Mouse (Mus musculus): ENCODE measurements at regions not wholly inside any gene's neighbourhood (a gene's known extent, or its start where the extent isn't known, plus 50 kb on each side); places are given as distances from the start of the nearest gene placed in this dataset.

- Histone ChIP-seq H3K36me3 (ENCODE audit: control insufficient read depth, insufficient read depth) (no peaks in the 10 kb centered on the region), H3K27me3 (ENCODE audit: control insufficient read depth, insufficient read depth, insufficient read length) (no peaks in the 10 kb centered on the region), H3ac (ENCODE audit: control insufficient read depth, insufficient read length) (no peak overlapping the region), H3K79me2 (ENCODE audit: control insufficient read depth, insufficient read depth) (no peaks in the 10 kb centered on the region), H3K4me2 (ENCODE audit: low read depth) (no peak overlapping the region), H3K4me3 (no peak overlapping the region)
- no peak for TF ChIP-seq SRF (IDR thresholded peaks at IDR 0.05; ENCODE audit: control insufficient read depth, insufficient read length, low read depth)
- no peak for TF ChIP-seq MYOG (IDR thresholded peaks at IDR 0.05; ENCODE audit: control insufficient read depth in 1 of 3, insufficient read depth in 1 of 3, insufficient read length in 2 of 3, low read depth in 2 of 3)
- no peak for TF ChIP-seq MYOD1 (IDR thresholded peaks at IDR 0.05; ENCODE audit: control insufficient read depth in 1 of 3, insufficient read length in 2 of 3, low read depth in 2 of 3)
- no peak for TF ChIP-seq TCF3 (IDR thresholded peaks at IDR 0.05; ENCODE audit: insufficient read length, low read depth)
- no peak for TF ChIP-seq E2F4 (IDR thresholded peaks at IDR 0.05; ENCODE audit: insufficient read depth)
- TF ChIP-seq CEBPB (IDR thresholded peaks at IDR 0.05; ENCODE audit: insufficient read depth, poor library complexity, severe bottlenecking) = no peak
- TF ChIP-seq POLR2AphosphoS2 (IDR thresholded peaks at IDR 0.05; ENCODE audit: insufficient read length, low read depth) = no peak
- no peak for TF ChIP-seq REST (IDR thresholded peaks at IDR 0.05; ENCODE audit: insufficient read depth, insufficient read length)
- no peak for TF ChIP-seq POLR2A (IDR thresholded peaks at IDR 0.05; ENCODE audit: insufficient read length, low read depth)
- TF ChIP-seq MAX (IDR thresholded peaks at IDR 0.05; ENCODE audit: low read depth) = no peak
- no peak for TF ChIP-seq USF1 (IDR thresholded peaks at IDR 0.05; ENCODE audit: low read depth)
- no peak for TF ChIP-seq TCF12 (IDR thresholded peaks at IDR 0.05; ENCODE audit: insufficient read depth, poor library complexity, severe bottlenecking)
These were observed 76.9 kb upstream of the Cpeb4 start for GRCm38 (mm10) chr11:31795084-31795483.

DNA sequence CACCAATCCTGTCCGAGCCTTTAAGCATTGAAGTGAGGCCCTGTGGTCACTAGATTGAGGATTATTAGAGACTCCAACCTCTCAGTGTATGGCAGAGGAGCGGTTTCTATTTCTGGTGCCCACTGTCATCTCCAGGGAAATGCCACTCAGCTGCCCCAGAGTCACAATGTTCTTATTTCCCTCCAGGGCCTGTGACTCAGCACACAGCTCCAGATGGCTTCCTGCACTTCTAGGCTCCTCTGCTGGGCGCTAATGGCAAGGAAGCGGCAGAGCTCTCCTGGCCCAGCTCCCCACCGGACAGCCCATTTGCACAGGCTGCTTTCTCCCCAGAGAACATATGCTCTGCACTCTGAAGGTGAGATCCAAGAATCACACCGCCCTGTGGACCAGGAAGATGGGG lies 75.8 kb upstream of the Cpeb4 start:
- Histone ChIP-seq H3K4me2 (ENCODE audit: low read depth) (peak overlapping the region; percentile 55), H3K4me3 (no peak overlapping the region), H3K36me3 (ENCODE audit: control insufficient read depth, insufficient read depth) (no peaks in the 10 kb centered on the region), H3K27me3 (ENCODE audit: control insufficient read depth, insufficient read depth, insufficient read length) (no peaks in the 10 kb centered on the region), H3K79me2 (ENCODE audit: control insufficient read depth, insufficient read depth) (no peaks in the 10 kb centered on the region), H3ac (ENCODE audit: control insufficient read depth, insufficient read length) (no peak overlapping the region)
- TF ChIP-seq SRF (IDR thresholded peaks at IDR 0.05; ENCODE audit: control insufficient read depth, insufficient read length, low read depth) = no peak
- TF ChIP-seq CEBPB (IDR thresholded peaks at IDR 0.05; ENCODE audit: insufficient read depth, poor library complexity, severe bottlenecking) = no peak
- no peak for TF ChIP-seq POLR2A (IDR thresholded peaks at IDR 0.05; ENCODE audit: insufficient read length, low read depth)
- TF ChIP-seq POLR2AphosphoS2 (IDR thresholded peaks at IDR 0.05; ENCODE audit: insufficient read length, low read depth) = no peak
- no peak for TF ChIP-seq E2F4 (IDR thresholded peaks at IDR 0.05; ENCODE audit: insufficient read depth)
- peak in 1 of 3 experiments; percentile 33 for TF ChIP-seq MYOG (IDR thresholded peaks at IDR 0.05; ENCODE audit: control insufficient read depth in 1 of 3, insufficient read depth in 1 of 3, insufficient read length in 2 of 3, low read depth in 2 of 3)
- TF ChIP-seq TCF3 (IDR thresholded peaks at IDR 0.05; ENCODE audit: insufficient read length, low read depth) = no peak

DNA sequence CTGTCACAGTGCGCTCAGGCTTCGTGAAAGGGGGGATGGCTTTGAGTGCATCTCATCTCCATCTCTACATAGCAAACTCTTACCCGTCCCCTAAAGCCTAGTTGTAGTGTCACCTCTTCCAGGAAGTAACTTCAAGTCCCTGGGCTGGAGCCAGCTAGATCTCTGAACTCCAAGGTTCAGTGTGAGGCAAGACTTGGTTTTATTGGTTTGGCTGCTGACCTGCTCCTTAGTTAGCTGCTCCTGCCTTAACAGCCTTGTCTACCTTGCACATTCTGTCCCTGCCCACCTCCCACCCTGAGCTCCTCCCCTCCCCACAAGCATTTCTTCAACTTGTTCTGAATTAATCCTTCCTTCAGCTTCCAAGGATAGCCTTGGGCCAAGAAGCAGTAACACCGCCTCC lies 70.4 kb upstream of the Cpeb4 start:
- Histone ChIP-seq H3K27me3 (ENCODE audit: control insufficient read depth, insufficient read depth, insufficient read length) (no peaks in the 10 kb centered on the region), H3K4me2 (ENCODE audit: low read depth) (no peak overlapping the region), H3K36me3 (ENCODE audit: control insufficient read depth, insufficient read depth) (no peaks in the 10 kb centered on the region), H3K79me2 (ENCODE audit: control insufficient read depth, insufficient read depth) (no peaks in the 10 kb centered on the region), H3K4me3 (no peak overlapping the region), H3ac (ENCODE audit: control insufficient read depth, insufficient read length) (no peak overlapping the region)
- TF ChIP-seq MYOG (IDR thresholded peaks at IDR 0.05; ENCODE audit: control insufficient read depth in 1 of 3, insufficient read depth in 1 of 3, insufficient read length in 2 of 3, low read depth in 2 of 3) (no peak), MYOD1 (IDR thresholded peaks at IDR 0.05; ENCODE audit: control insufficient read depth in 1 of 3, insufficient read length in 2 of 3, low read depth in 2 of 3) (no peak), TCF12 (IDR thresholded peaks at IDR 0.05; ENCODE audit: insufficient read depth, poor library complexity, severe bottlenecking) (no peak), POLR2A (IDR thresholded peaks at IDR 0.05; ENCODE audit: insufficient read length, low read depth) (no peak), MAX (IDR thresholded peaks at IDR 0.05; ENCODE audit: low read depth) (no peak), CEBPB (IDR thresholded peaks at IDR 0.05; ENCODE audit: insufficient read depth, poor library complexity, severe bottlenecking) (no peak), SRF (IDR thresholded peaks at IDR 0.05; ENCODE audit: control insufficient read depth, insufficient read length, low read depth) (no peak), TCF3 (IDR thresholded peaks at IDR 0.05; ENCODE audit: insufficient read length, low read depth) (no peak), USF1 (IDR thresholded peaks at IDR 0.05; ENCODE audit: low read depth) (no peak), E2F4 (IDR thresholded peaks at IDR 0.05; ENCODE audit: insufficient read depth) (no peak)

- Histone ChIP-seq H3K79me2 (ENCODE audit: control insufficient read depth, insufficient read depth) (no peaks in the 10 kb centered on the region), H3ac (ENCODE audit: control insufficient read depth, insufficient read length) (no peak overlapping the region), H3K27me3 (ENCODE audit: control insufficient read depth, insufficient read depth, insufficient read length) (no peaks in the 10 kb centered on the region), H3K4me2 (ENCODE audit: low read depth) (no peak overlapping the region), H3K4me3 (no peak overlapping the region), H3K36me3 (ENCODE audit: control insufficient read depth, insufficient read depth) (no peaks in the 10 kb centered on the region)
- TF ChIP-seq MYOG (IDR thresholded peaks at IDR 0.05; ENCODE audit: control insufficient read depth in 1 of 3, insufficient read depth in 1 of 3, insufficient read length in 2 of 3, low read depth in 2 of 3) (no peak), MYOD1 (IDR thresholded peaks at IDR 0.05; ENCODE audit: control insufficient read depth in 1 of 3, insufficient read length in 2 of 3, low read depth in 2 of 3) (no peak), E2F4 (IDR thresholded peaks at IDR 0.05; ENCODE audit: insufficient read depth) (no peak), TCF3 (IDR thresholded peaks at IDR 0.05; ENCODE audit: insufficient read length, low read depth) (no peak), MAX (IDR thresholded peaks at IDR 0.05; ENCODE audit: low read depth) (no peak)
These were observed 68.6 kb upstream of the Cpeb4 start for GRCm38 (mm10) chr11:31803319-31803891.

- no peak overlapping the region for H3K4me3 ChIP-seq
- H3K27me3 ChIP-seq (ENCODE audit: control insufficient read depth, insufficient read depth, insufficient read length) = no peaks in the 10 kb centered on the region
- H3K79me2 ChIP-seq (ENCODE audit: control insufficient read depth, insufficient read depth) = no peaks in the 10 kb centered on the region
- no peak for TF ChIP-seq TCF12 (IDR thresholded peaks at IDR 0.05; ENCODE audit: insufficient read depth, poor library complexity, severe bottlenecking)
- no peak overlapping the region for H3K4me2 ChIP-seq (ENCODE audit: low read depth)
- no peaks in the 10 kb centered on the region for H3K36me3 ChIP-seq (ENCODE audit: control insufficient read depth, insufficient read depth)
- no peak overlapping the region for H3ac ChIP-seq (ENCODE audit: control insufficient read depth, insufficient read length)
These were observed 67.5 kb upstream of the Cpeb4 start for GRCm38 (mm10) chr11:31804518-31804917.

Measured in myocyte (in vitro differentiated cells).